Mouse (Mus musculus) spleen, adult 12 weeks (tissue): Measurements from ENCODE around the gene Pold1.
A peak's percentile ranks its signal among the peaks of the same experiment; 100 is the strongest.

Experiments used
- DNase-seq: peaks from one replicate; pipeline ENCODE4 v3.0.0; 2022; ENCODE audit warnings: low spot score

The Pold1 gene

GRCm38 (mm10) chr7:44581637-44582036 is 33.0 kb upstream of the Pold1 start:
- DNase-seq: no peak

DNA sequence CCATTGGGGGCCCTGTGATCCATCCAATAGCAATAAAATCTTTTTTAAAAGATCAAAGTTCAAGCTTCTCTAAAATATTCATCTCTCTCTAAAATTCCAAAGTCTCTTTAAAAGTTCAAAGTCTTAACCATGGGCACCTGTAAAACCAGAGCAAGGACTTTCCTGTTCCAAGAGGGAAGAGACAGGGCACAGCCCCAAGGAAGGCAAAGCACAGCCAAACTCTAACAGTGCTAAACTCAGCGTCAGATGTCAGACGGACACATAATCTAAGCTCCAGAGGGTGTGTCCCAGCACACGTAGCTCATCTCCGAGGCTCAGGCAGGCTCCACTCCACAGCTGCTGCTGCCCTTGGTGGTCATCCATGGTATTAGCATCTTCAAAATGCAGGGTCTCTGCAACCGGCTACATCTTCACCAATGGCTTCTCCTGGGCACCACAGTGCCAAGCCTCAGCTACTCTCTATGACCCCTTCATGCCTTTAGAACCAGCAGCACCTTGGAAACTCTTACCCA is 27.7 kb upstream of the Pold1 start:
- DNase-seq: no peak

GRCm38 (mm10) chr7:44572956-44573484 is 24.4 kb upstream of the Pold1 start:
- no peak for DNase-seq

GRCm38 (mm10) chr7:44572213-44572701 is 23.6 kb upstream of the Pold1 start, which contains the start of gene Napsa:
TSS of gene Napsa (plus strand) at chr7:44572380.
- DNase-seq: peak; percentile 45

DNA sequence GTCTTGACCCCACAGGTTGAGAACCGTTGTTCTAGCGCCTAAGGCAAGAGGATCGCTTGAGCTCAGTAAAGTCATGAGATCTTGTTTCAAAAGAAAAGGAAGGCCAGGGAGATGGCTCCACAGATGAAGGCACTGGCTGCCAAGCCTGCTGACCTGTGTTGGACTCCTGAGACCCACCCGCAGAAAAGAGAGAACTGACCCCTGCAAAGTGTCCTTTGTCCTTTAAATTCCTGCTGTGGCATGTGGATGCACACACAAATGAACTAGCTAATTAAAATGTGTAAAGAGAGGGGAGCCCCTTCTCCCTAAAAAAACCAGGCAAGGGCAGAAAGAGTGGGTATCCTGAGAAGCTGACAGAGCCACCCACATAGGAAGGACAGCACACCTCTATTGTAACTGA is 23.2 kb upstream of the Pold1 start:
- DNase-seq: no peak

- no peak for DNase-seq
Observed at GRCm38 (mm10) chr7:44570989-44571388, 22.3 kb upstream of the Pold1 start.

GRCm38 (mm10) chr7:44568803-44569202 is 20.2 kb upstream of the Pold1 start:
- DNase-seq: no peak

GRCm38 (mm10) chr7:44565414-44565813 is 16.8 kb upstream of the Pold1 start:
- DNase-seq: no peak

GRCm38 (mm10) chr7:44564486-44564885 is 15.8 kb upstream of the Pold1 start:
- DNase-seq: no peak

- no peak for DNase-seq
Observed at GRCm38 (mm10) chr7:44563284-44563683, 14.6 kb upstream of the Pold1 start.

- peak; percentile 63 for DNase-seq
Observed at GRCm38 (mm10) chr7:44560435-44561400, 12.1 kb upstream of the Pold1 start.

GRCm38 (mm10) chr7:44557629-44558028 is 9.0 kb upstream of the Pold1 start:
- no peak for DNase-seq

DNA sequence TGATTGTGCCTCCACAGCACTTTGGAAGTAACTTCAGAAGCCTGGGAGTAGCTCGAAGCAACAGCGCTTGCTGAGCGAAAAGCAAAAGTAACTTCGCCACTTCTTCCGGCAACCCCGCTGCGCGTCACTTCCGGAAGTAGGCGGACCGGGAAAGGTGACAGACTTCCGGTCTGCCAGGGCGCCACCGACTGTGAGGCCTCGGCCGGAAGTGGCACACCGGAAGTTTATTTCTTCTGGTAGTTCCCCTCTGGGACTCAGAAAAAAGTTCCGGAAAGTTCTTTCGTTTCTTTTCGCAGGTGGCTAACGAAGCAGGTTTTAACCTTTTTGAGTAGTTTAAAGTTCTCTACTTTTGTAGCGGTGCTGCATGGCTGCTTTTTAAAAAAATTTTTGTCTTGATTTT is 5.2 kb upstream of the Pold1 start, which contains the start of gene Nr1h2:
TSS of gene Nr1h2 (minus strand) at position 126 of the 400 bp plus-strand sequence.
- DNase-seq: peak; percentile 95

DNA sequence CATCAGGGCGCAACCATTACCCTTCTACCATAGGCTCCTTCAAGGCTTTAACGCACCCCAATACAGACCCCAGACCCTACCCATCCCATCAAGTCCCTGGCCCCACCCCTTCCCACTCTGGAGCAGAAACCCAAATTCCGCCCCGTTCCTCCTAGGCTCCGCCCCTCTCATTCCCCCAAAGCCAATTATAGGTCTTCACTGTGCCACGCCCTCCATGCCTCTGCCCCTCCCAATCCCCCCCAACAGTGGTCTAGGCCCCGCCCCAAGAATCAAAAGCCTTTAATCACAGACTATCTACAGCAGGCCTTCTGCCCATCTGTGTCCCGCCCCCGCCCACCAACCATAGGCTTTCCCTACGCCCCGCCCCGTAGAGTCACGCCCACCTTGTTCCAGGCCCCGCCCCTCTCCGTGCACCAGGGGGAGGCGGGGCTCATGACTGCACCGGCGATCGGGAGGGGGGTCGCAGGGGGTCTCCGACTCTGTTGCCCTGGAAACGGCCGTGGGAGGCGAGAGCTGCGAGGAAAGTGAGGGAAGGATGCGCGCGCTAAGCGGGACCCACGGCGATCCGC is 4.6 kb upstream of the Pold1 start:
- DNase-seq: peak; percentile 69

DNA sequence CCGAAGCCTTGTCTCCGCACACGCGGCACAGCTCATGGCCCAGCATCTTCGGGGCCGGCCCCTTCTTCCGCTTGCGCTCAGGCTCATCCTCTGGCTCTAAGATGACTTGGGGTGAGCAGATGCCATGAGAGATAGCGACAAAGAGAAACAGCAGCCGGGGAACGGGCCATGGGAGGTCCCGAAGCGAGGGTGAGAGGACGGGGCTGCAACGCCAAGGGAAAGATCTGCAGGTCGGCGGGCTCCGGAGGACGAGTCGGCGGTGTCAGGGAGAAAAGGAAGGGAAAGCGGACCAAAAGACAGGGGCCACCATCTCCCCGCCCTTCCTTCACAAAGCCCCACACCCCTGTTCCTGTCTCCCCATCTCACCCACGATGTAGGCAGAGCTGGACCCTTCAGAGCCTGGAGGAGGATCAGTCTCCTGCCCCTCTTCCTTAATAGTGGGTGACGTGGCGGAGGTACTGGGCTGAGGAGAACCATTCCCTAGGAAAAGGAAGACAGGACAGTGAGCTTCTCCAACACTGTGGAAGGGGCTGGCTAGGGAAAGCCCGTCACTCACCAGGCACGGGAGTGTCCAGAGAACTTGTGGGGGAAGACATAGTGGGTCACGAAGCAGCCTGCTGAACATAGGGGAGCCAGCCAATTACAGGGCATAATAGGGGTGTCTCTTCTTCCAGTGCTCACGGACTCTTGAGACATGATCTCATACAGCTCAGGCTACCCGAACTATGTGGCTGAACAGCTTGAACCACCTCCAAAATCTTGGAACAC is 3.7 kb upstream of the Pold1 start:
- DNase-seq: no peak

DNA sequence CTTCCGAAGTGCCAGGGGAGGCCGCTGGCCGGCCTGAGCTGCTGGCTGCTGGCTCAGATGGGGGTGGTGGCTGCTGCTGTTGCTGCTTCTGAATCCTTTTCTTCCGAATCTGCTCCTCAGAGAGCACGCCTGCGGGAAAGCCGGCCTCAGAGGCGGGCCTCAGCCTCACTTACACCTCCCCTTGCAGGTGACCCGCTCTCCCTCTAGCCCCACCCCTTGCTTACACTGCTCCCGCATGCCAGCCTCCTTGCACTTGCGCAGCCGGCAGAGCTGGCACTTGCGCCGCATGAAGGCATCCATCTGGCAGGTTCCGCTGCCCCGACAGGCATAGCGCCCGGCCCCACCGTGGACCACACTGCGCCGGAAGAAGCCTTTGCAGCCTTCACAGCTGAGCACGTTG is 3.1 kb upstream of the Pold1 start:
- no peak for DNase-seq

GRCm38 (mm10) chr7:44551301-44551700 is 2.7 kb upstream of the Pold1 start:
- no peak for DNase-seq

DNA sequence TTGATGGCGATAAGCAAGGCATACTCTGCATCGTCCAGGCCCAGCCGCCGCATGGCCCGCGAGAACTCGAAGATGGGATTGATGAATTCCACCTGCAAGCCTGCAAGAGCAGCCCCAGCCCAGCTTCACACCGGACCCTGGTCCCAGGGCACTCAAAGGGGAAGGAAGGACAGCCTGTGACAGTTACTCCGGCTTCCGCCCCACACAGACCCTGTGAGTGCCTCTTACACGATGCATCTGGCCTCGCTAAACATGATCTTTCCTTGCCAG is 1.7 kb upstream of the Pold1 start:
- DNase-seq: no peak

DNA sequence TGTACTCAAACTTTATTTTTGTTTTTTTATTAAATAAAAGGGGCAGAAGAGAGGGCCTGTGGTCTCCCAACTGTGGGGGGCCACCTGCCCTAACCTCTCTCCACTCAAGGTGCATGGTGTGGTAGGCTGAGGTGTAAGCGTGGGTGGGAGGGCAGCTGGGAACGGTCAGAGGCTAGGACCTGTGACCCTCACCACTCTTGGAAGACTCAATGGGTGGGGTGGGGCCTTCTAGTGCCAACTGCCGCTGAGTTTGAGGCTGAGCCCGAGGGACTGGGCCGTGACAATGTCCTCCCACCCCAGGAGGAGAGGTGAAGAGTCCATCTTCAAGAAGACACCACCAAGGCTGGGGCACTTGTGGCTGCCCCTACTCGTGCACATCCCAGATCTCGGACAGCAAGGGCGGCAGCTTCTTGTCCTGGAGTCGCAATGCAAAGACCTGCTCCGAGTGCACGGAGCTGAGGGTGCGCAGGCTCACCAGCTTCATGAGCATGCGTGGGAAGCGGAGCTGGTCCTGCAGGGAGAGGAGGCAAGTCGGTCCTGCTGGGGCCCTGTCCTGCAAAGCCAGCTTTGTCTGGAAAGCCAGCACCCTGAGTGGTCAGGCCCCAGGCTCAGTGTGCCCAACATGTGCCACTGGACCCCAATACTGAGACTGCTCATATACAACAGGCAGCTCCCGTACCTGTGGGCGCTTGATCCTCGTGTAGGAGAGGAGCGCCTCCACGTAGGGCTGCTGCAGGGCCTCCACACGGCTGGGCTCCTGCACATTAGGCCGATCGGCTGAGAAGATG is 1.2 kb upstream of the Pold1 start:
- DNase-seq: no peak

- DNase-seq: no peak
Observed at GRCm38 (mm10) chr7:44547725-44548124, 924 bp downstream of the Pold1 start.

- no peak for DNase-seq
Observed at GRCm38 (mm10) chr7:44547041-44547440, 1.6 kb downstream of the Pold1 start.
